Mouse (Mus musculus) liver, embryonic 13.5 days (tissue): ENCODE measurements at regions not wholly inside any gene's neighbourhood (a gene's known extent, or its start where the extent isn't known, plus 50 kb on each side); places are given as distances from the start of the nearest gene placed in this dataset.

ENCODE experiments used
- ATAC-seq: fragments of 200-750 bp; cut with Nextera tagmentation; 2 replicates; pipeline ENCODE4 v1.8.0; 2017; ENCODE audit warnings: low read depth, mild to moderate bottlenecking, moderate number of reproducible peaks, moderate library complexity
- DNase-seq: peaks from one replicate; pipeline ENCODE4 v3.0.0; 2022
- H3K27ac ChIP-seq: fragments of 300-500 bp; sonication (generic); 2 replicates; pipeline ENCODE4 v1.5.1; 2015; ENCODE audit warnings: moderate library complexity, mild to moderate bottlenecking, inconsistent platforms
- H3K27me3 ChIP-seq: fragments of 300-500 bp; sonication (generic); 2 replicates; pipeline ENCODE4 v1.6.1; 2015; ENCODE audit warnings: mild to moderate bottlenecking, inconsistent platforms
- H3K36me3 ChIP-seq: fragments of 300-500 bp; sonication (generic); 2 replicates; pipeline ENCODE4 v1.6.1; 2015; ENCODE audit warnings: mild to moderate bottlenecking, inconsistent platforms
- H3K4me1 ChIP-seq: fragments of 300-500 bp; sonication (generic); replicated peaks from 2 replicates; pipeline ENCODE4 v1.6.1; 2015; ENCODE audit warnings: inconsistent platforms
- H3K4me2 ChIP-seq: fragments of 300-500 bp; sonication (generic); 2 replicates; pipeline ENCODE4 v1.6.1; 2015; ENCODE audit warnings: inconsistent platforms, mild to moderate bottlenecking, moderate library complexity
- H3K4me3 ChIP-seq: fragments of 300-500 bp; sonication (generic); replicated peaks from 2 replicates; pipeline ENCODE4 v1.5.1; 2015; ENCODE audit warnings: mild to moderate bottlenecking, inconsistent platforms
- H3K9ac ChIP-seq: fragments of 300-500 bp; sonication (generic); 2 replicates; pipeline ENCODE4 v1.6.1; 2015; ENCODE audit warnings: mild to moderate bottlenecking, inconsistent platforms
- H3K9me3 ChIP-seq: fragments of 300-500 bp; sonication (generic); replicated peaks from 2 replicates; pipeline ENCODE4 v1.6.1; 2016; ENCODE audit warnings: inconsistent platforms
- WGBS: fragments of 180-500 bp; shearing (Covaris S2); methylation state at CpG from one replicate; pipeline ENCODE4 v1.1.7; 2015; ENCODE audit not compliant: insufficient replicate concordance; 5-methylcytosine and 5-hydroxymethylcytosine counted together

- DNase-seq, result no peak
- WGBS, result 42% methylated on average over 1 of the region's 1 CpGs
- no peak overlapping the region for H3K27ac ChIP-seq
These were observed 229.8 kb downstream of the En1 start for GRCm38 (mm10) chr1:120831975-120832374.

GRCm38 (mm10) chr1:120842596-120842995 is 240.4 kb downstream of the En1 start:
- no peaks in the 10 kb centered on the region for H3K27me3 ChIP-seq
- H3K9ac ChIP-seq, result no peak overlapping the region
- H3K9me3 ChIP-seq, result no peaks in the 10 kb centered on the region
- 48% methylated on average over 7 of the region's 7 CpGs for WGBS
- no peak overlapping the region for H3K4me2 ChIP-seq
- H3K4me1 ChIP-seq, result no peaks in the 10 kb centered on the region
- H3K36me3 ChIP-seq, result no peaks in the 10 kb centered on the region
- no peak overlapping the region for H3K27ac ChIP-seq
- DNase-seq (no peak), ATAC-seq (no peak)
- no peak overlapping the region for H3K4me3 ChIP-seq

More at GRCm38 (mm10) chr1:120831975-120832374, 229.8 kb downstream of the En1 start:
- Histone ChIP-seq H3K9me3 (0 out of 2 replicates have a peak, but pooled peaks cover 2% of the 10 kb centered on the region), H3K36me3 (no peaks in the 10 kb centered on the region), H3K9ac (no peak overlapping the region), H3K4me2 (no peak overlapping the region), H3K4me1 (no peaks in the 10 kb centered on the region), H3K27me3 (no peaks in the 10 kb centered on the region), H3K4me3 (no peak overlapping the region)
- no peak for ATAC-seq

GRCm38 (mm10) chr1:120846146-120846545 is 243.9 kb downstream of the En1 start:
- H3K36me3 ChIP-seq, result no peaks in the 10 kb centered on the region
- no peaks in the 10 kb centered on the region for H3K4me1 ChIP-seq
- DNase-seq (no peak), ATAC-seq (no peak)
- H3K4me3 ChIP-seq, result no peak overlapping the region
- no peak overlapping the region for H3K4me2 ChIP-seq
- H3K9me3 ChIP-seq, result no peaks in the 10 kb centered on the region
- no peaks in the 10 kb centered on the region for H3K27me3 ChIP-seq
- no peak overlapping the region for H3K9ac ChIP-seq
- 51% methylated on average over 2 of the region's 2 CpGs for WGBS
- no peak overlapping the region for H3K27ac ChIP-seq

GRCm38 (mm10) chr1:120851860-120852503 is 249.8 kb downstream of the En1 start:
- Histone ChIP-seq H3K36me3 (no peaks in the 10 kb centered on the region), H3K27me3 (no peaks in the 10 kb centered on the region), H3K4me2 (no peak overlapping the region), H3K27ac (no peak overlapping the region), H3K4me3 (no peak overlapping the region), H3K9ac (no peak overlapping the region), H3K9me3 (no peaks in the 10 kb centered on the region), H3K4me1 (no peaks in the 10 kb centered on the region)
- DNase-seq (no peak), ATAC-seq (no peak)
- 52% methylated on average over 6 of the region's 6 CpGs for WGBS

- Histone ChIP-seq H3K36me3 (no peaks in the 10 kb centered on the region), H3K4me3 (no peak overlapping the region), H3K27me3 (no peaks in the 10 kb centered on the region), H3K27ac (no peak overlapping the region), H3K4me1 (no peaks in the 10 kb centered on the region), H3K9me3 (no peaks in the 10 kb centered on the region), H3K4me2 (no peak overlapping the region), H3K9ac (no peak overlapping the region)
- ATAC-seq (no peak), DNase-seq (no peak)
- WGBS, result 38% methylated on average over 5 of the region's 5 CpGs
These were observed 255.3 kb downstream of the En1 start for GRCm38 (mm10) chr1:120857566-120857965.

GRCm38 (mm10) chr1:120859546-120859945 is 257.3 kb downstream of the En1 start:
- Histone ChIP-seq H3K27ac (no peak overlapping the region), H3K36me3 (no peaks in the 10 kb centered on the region), H3K4me1 (no peaks in the 10 kb centered on the region), H3K4me2 (no peak overlapping the region), H3K27me3 (no peaks in the 10 kb centered on the region), H3K4me3 (no peak overlapping the region), H3K9ac (no peak overlapping the region), H3K9me3 (no peaks in the 10 kb centered on the region)
- ATAC-seq, result no peak
- DNase-seq, result no peak
- 48% methylated on average over 5 of the region's 5 CpGs for WGBS

- Histone ChIP-seq H3K27ac (no peak overlapping the region), H3K4me3 (no peak overlapping the region), H3K4me1 (no peaks in the 10 kb centered on the region), H3K4me2 (no peak overlapping the region), H3K9ac (no peak overlapping the region), H3K36me3 (no peaks in the 10 kb centered on the region), H3K27me3 (no peaks in the 10 kb centered on the region), H3K9me3 (no peaks in the 10 kb centered on the region)
- no peak for ATAC-seq
- DNase-seq, result no peak
- WGBS, result 58% methylated on average over 7 of the region's 7 CpGs
These were observed 270.3 kb downstream of the En1 start for GRCm38 (mm10) chr1:120872554-120872953.

- DNase-seq, result no peak
- H3K9me3 ChIP-seq, result no peaks in the 10 kb centered on the region
- no peak overlapping the region for H3K4me3 ChIP-seq
- ATAC-seq, result no peak
- 77% methylated on average over 10 of the region's 10 CpGs for WGBS
- H3K4me1 ChIP-seq, result no peaks in the 10 kb centered on the region
- H3K27me3 ChIP-seq, result no peaks in the 10 kb centered on the region
- H3K27ac ChIP-seq, result no peak overlapping the region
- no peak overlapping the region for H3K9ac ChIP-seq
- H3K36me3 ChIP-seq, result no peaks in the 10 kb centered on the region
- H3K4me2 ChIP-seq, result no peak overlapping the region
These were observed 280.8 kb downstream of the En1 start for GRCm38 (mm10) chr1:120882959-120883549.

- no peak overlapping the region for H3K4me2 ChIP-seq
- no peaks in the 10 kb centered on the region for H3K4me1 ChIP-seq
- H3K27me3 ChIP-seq, result no peaks in the 10 kb centered on the region
- no peak overlapping the region for H3K4me3 ChIP-seq
- 66% methylated on average over 9 of the region's 9 CpGs for WGBS
- DNase-seq (no peak), ATAC-seq (no peak)
- no peaks in the 10 kb centered on the region for H3K36me3 ChIP-seq
- no peak overlapping the region for H3K27ac ChIP-seq
- no peak overlapping the region for H3K9ac ChIP-seq
- H3K9me3 ChIP-seq, result no peaks in the 10 kb centered on the region
These were observed 281.4 kb downstream of the En1 start for GRCm38 (mm10) chr1:120883632-120884031.

- Histone ChIP-seq H3K9ac (no peak overlapping the region), H3K4me1 (no peaks in the 10 kb centered on the region), H3K4me2 (no peak overlapping the region), H3K4me3 (no peak overlapping the region), H3K9me3 (no peaks in the 10 kb centered on the region), H3K27ac (no peak overlapping the region), H3K36me3 (no peaks in the 10 kb centered on the region), H3K27me3 (no peaks in the 10 kb centered on the region)
- no peak for DNase-seq
- 63% methylated on average over 6 of the region's 6 CpGs for WGBS
- ATAC-seq, result no peak
These were observed 308.6 kb downstream of the En1 start for GRCm38 (mm10) chr1:120910801-120911200.

GRCm38 (mm10) chr1:120911962-120912670 is 309.9 kb downstream of the En1 start:
- Histone ChIP-seq H3K4me2 (no peak overlapping the region), H3K9ac (no peak overlapping the region), H3K27me3 (no peaks in the 10 kb centered on the region), H3K4me1 (no peaks in the 10 kb centered on the region), H3K9me3 (no peaks in the 10 kb centered on the region), H3K36me3 (no peaks in the 10 kb centered on the region), H3K27ac (no peak overlapping the region), H3K4me3 (no peak overlapping the region)
- no peak for DNase-seq
- no peak for ATAC-seq
- WGBS, result 58% methylated on average over 8 of the region's 8 CpGs

GRCm38 (mm10) chr1:120921540-120921939 is 319.3 kb downstream of the En1 start:
- no peak overlapping the region for H3K27ac ChIP-seq
- no peak overlapping the region for H3K4me3 ChIP-seq
- H3K9ac ChIP-seq, result no peak overlapping the region
- DNase-seq (no peak), ATAC-seq (no peak)
- no peaks in the 10 kb centered on the region for H3K36me3 ChIP-seq
- H3K27me3 ChIP-seq, result no peaks in the 10 kb centered on the region
- H3K9me3 ChIP-seq, result no peaks in the 10 kb centered on the region
- no peak overlapping the region for H3K4me2 ChIP-seq
- 56% methylated on average over 3 of the region's 3 CpGs for WGBS
- no peaks in the 10 kb centered on the region for H3K4me1 ChIP-seq
